Mouse (Mus musculus): ENCODE data around the gene Rabl2.

GRCm38 (mm10) chr15:89555591-89555990 is 36.1 kb downstream of the Rabl2 start:
- TF ChIP-seq CTCF (IDR thresholded peaks at IDR 0.05; ENCODE audit: extremely low read depth, insufficient read depth, insufficient read length, insufficient replicate concordance) (no peak), POLR2A (IDR thresholded peaks at IDR 0.05; ENCODE audit: low read depth, low read length) (no peak)
